Mouse (Mus musculus) embryonic fibroblast, embryonic 13.5 days (primary cell): ENCODE data around the gene Lemd2.

Source experiments
- CTCF ChIP-seq: IDR thresholded peaks from 2 replicates; pipeline ENCODE4 v1.5.1; 2011; ENCODE audit warnings: mild to moderate bottlenecking, control low read depth, low read length, moderate library complexity, borderline replicate concordance; ENCODE audit not compliant: insufficient read depth
- POLR2A ChIP-seq: IDR thresholded peaks from 2 replicates; pipeline ENCODE4 v1.6.1; 2011; ENCODE audit warnings: low read depth, mild to moderate bottlenecking, control low read depth, low read length, moderate library complexity

DNA sequence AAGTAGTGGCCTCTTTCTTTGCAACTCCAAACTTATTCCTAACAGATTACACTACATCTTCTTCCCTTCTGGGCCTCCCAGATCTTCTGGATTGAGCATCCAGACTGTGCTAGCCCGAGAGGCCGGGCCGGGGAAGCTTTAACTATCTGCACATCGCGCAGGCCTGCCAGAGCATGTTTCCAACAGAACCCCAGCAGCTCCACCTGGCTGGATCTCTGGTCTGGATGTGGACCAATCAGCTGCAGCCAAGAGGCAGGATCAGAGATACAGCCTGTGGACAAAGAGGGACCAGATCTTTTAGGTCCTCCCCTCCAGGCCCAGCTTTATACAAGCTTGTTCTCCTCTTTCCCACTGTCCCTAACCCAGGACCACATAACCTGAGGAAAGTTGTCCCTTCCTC lies 35.7 kb upstream of the Lemd2 start:
- TF ChIP-seq CTCF = no peak
- no peak for TF ChIP-seq POLR2A
